Mouse (Mus musculus) liver, embryonic 18 days (tissue): ENCODE results near the gene AW146154. TPM values are rescaled to one million over a fixed set of nuclear protein-coding genes. Genes with fewer than 3 reads are reported as not detected.

ENCODE experiments used
- polyA plus RNA-seq: library from polyadenylated mRNA; depleted of rRNA; stranded (reverse); fragments of >200 nt; gene quantifications from 2 replicates; pipeline ENCODE4 v1.2.3, GENCODE M21; 2012; rRNA removed

Gene AW146154
- polyA plus RNA-seq, result 3.0 and 3.3 TPM in 2 replicates

DNA sequence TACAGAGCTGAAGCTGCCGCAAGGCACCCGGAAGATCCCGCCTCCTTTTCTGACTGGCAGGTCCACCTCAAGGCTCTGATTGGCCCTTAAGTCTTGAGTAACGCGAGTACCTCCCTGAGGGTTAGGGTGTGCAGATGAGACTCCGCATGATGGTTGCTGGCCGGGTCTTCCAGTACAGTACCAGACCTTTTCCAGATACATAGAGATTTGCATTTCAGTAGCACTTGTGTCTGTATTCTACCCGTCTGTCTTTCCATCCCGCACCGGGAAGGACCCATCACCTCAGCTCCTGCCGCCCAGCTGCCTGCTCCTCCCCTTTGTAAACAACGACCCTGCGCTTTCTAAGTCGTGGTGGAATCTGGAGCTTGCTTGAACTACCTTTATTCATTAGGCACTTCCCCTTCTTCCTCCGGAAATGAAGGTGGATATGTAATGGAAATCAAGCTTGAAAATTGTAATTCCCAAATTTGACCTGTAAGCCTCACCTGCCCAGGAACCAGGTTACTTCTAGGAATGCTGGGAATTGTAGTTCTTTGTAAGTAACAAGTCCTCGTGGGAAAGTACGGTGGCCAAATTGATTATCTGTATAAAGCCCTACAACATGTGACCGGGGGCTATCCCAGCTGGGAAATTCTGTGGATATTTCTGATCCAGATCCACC lies at the start of gene AW146154, which contains the start of gene Gm20449:
Gene AW146154, minus strand, starts transcription at position 502 of the 661 bp plus-strand sequence.
Gene Gm20449, minus strand, starts transcription at position 29 of the 661 bp plus-strand sequence.

DNA sequence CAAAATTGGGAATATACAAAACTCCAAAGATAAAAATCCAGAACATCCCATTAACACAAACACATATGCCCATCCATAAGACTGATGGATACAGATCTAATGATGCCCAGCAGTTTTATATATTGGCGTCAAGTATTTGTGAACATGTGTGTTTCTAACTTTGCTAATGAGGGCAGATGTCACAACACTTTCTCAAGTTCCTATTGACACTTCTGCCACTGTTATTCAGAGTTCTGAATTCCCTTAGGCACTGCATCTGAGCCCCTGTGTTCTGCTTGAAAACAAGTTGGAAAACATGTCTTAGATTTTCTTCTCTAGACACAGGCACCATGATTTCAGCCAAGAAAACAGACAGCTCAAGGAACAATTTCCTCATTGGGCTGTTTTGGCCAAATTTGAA lies 51.1 kb downstream of the AW146154 start, which contains the start of gene Vmn2r57:
Gene Vmn2r57, minus strand, starts transcription at position 101 of the 400 bp plus-strand sequence.

Other genes with a start within 250 kb of the AW146154 start
- 5.0 and 5.1 TPM in 2 replicates for gene AI987944, start 106.5 kb downstream of the AW146154 start, polyA plus RNA-seq
- gene Vmn2r57, start 51.2 kb downstream of the AW146154 start, polyA plus RNA-seq, result 0.02 TPM in 2 replicates
- gene Gm20449, start 473 bp downstream of the AW146154 start, polyA plus RNA-seq, result 0.01 and 0.02 TPM in 2 replicates
- 0.02 TPM in 1 of 2 replicates, not detected in the other for gene Gm6871, start 73.8 kb upstream of the AW146154 start, polyA plus RNA-seq
- 3.2 and 4.1 TPM in 2 replicates for gene 2610021A01Rik, start 99.3 kb upstream of the AW146154 start, polyA plus RNA-seq
- 1.6 and 1.9 TPM in 2 replicates for gene Zfp788, start 133.3 kb upstream of the AW146154 start, polyA plus RNA-seq